Mouse (Mus musculus) ES-Bruce4 (cell line): ENCODE data around the gene E2f1. TPM values are rescaled to one million over a fixed set of nuclear protein-coding genes. Genes with fewer than 3 reads are reported as not detected.

Experiments used
- H3K27ac ChIP-seq: 2 replicates; pipeline ENCODE4 v1.5.1; 2012; ENCODE audit warnings: low read length, inconsistent platforms; ENCODE audit not compliant: insufficient read depth
- H3K27me3 ChIP-seq: 2 replicates; pipeline ENCODE4 v1.6.1; 2012; ENCODE audit warnings: mild to moderate bottlenecking, low read length, inconsistent platforms; ENCODE audit not compliant: control insufficient read depth, poor library complexity, insufficient read depth, severe bottlenecking
- H3K36me3 ChIP-seq: 2 replicates; pipeline ENCODE4 v1.6.1; 2012; ENCODE audit warnings: inconsistent platforms, mild to moderate bottlenecking, low read length, moderate library complexity; ENCODE audit not compliant: control insufficient read depth, poor library complexity, insufficient read depth, severe bottlenecking
- H3K4me1 ChIP-seq: one replicate; pipeline ENCODE4 v1.8.1; 2011; ENCODE audit warnings: low read length; ENCODE audit not compliant: control insufficient read depth, insufficient read depth
- H3K4me3 ChIP-seq: 2 replicates; pipeline ENCODE4 v1.5.1; 2011; ENCODE audit warnings: low read depth, mild to moderate bottlenecking, low read length
- H3K9ac ChIP-seq: 2 replicates; pipeline ENCODE4 v1.6.1; 2012; ENCODE audit warnings: low read depth, mild to moderate bottlenecking, inconsistent platforms; ENCODE audit not compliant: poor library complexity, severe bottlenecking
- H3K9me3 ChIP-seq: replicated peaks from 2 replicates; pipeline ENCODE4 v1.6.1; 2012; ENCODE audit warnings: mild to moderate bottlenecking, low read length, inconsistent platforms; ENCODE audit not compliant: control insufficient read depth, poor library complexity, insufficient read depth, severe bottlenecking
- CTCF ChIP-seq: IDR thresholded peaks from one replicate; pipeline ENCODE4 v1.8.1; 2011; ENCODE audit warnings: low read depth, low read length
- EP300 ChIP-seq: IDR thresholded peaks from 2 replicates; pipeline ENCODE4 v1.6.1; 2011; ENCODE audit warnings: low read depth, low read length; ENCODE audit not compliant: insufficient read depth
- POLR2A ChIP-seq: IDR thresholded peaks from one replicate; pipeline ENCODE4 v1.8.1; 2011; ENCODE audit warnings: low read length; ENCODE audit not compliant: insufficient read depth
- polyA plus RNA-seq: library from polyadenylated mRNA; stranded (reverse); fragments of >200 nt; gene quantifications from 2 replicates; pipeline ENCODE4 v1.2.4, GENCODE M21; 2011; ENCODE audit warnings: low read depth; ENCODE audit not compliant: missing spikeins, insufficient read depth, insufficient read length

Gene E2f1
- polyA plus RNA-seq, 1 experiment = 28.0 TPM

GRCm38 (mm10) chr2:154600586-154600985, 30.9 kb upstream of the E2f1 start:
- no peak overlapping the region for H3K27ac ChIP-seq
- no peak overlapping the region for H3K9ac ChIP-seq
- no peaks in the 10 kb centered on the region for H3K4me1 ChIP-seq
- H3K36me3 ChIP-seq = no peaks in the 10 kb centered on the region
- H3K27me3 ChIP-seq = no peaks in the 10 kb centered on the region
- H3K9me3 ChIP-seq = no peaks in the 10 kb centered on the region
- TF ChIP-seq CTCF (no peak), POLR2A (no peak), EP300 (no peak)
- no peak overlapping the region for H3K4me3 ChIP-seq

- Histone ChIP-seq H3K9me3 (no peaks in the 10 kb centered on the region), H3K27me3 (no peaks in the 10 kb centered on the region), H3K27ac (no peak overlapping the region), H3K4me1 (no peaks in the 10 kb centered on the region), H3K4me3 (no peak overlapping the region), H3K36me3 (no peaks in the 10 kb centered on the region), H3K9ac (no peak overlapping the region)
- no peak for TF ChIP-seq EP300
- no peak for TF ChIP-seq CTCF
- no peak for TF ChIP-seq POLR2A
Measured at GRCm38 (mm10) chr2:154597399-154597798, 27.7 kb upstream of the E2f1 start.

- TF ChIP-seq POLR2A = no peak
- no peak for TF ChIP-seq CTCF
- no peak for TF ChIP-seq EP300
- no peak overlapping the region for H3K4me3 ChIP-seq
- no peak overlapping the region for H3K9ac ChIP-seq
- no peak overlapping the region for H3K27ac ChIP-seq
- no peaks in the 10 kb centered on the region for H3K4me1 ChIP-seq
- no peaks in the 10 kb centered on the region for H3K27me3 ChIP-seq
- H3K36me3 ChIP-seq = no peaks in the 10 kb centered on the region
- H3K9me3 ChIP-seq = no peaks in the 10 kb centered on the region
Measured at GRCm38 (mm10) chr2:154595775-154596174, 26.1 kb upstream of the E2f1 start.

GRCm38 (mm10) chr2:154593025-154593424, 23.3 kb upstream of the E2f1 start:
- Histone ChIP-seq H3K4me3 (no peak overlapping the region), H3K36me3 (no peaks in the 10 kb centered on the region), H3K27me3 (no peaks in the 10 kb centered on the region), H3K9ac (no peak overlapping the region), H3K9me3 (no peaks in the 10 kb centered on the region), H3K4me1 (no peaks in the 10 kb centered on the region), H3K27ac (no peak overlapping the region)
- TF ChIP-seq CTCF (peak; percentile 65), EP300 (no peak), POLR2A (no peak)

GRCm38 (mm10) chr2:154591239-154591638, 21.5 kb upstream of the E2f1 start:
- no peaks in the 10 kb centered on the region for H3K4me1 ChIP-seq
- H3K27me3 ChIP-seq = no peaks in the 10 kb centered on the region
- H3K9me3 ChIP-seq = no peaks in the 10 kb centered on the region
- no peak overlapping the region for H3K4me3 ChIP-seq
- H3K9ac ChIP-seq = no peak overlapping the region
- no peaks in the 10 kb centered on the region for H3K36me3 ChIP-seq
- no peak overlapping the region for H3K27ac ChIP-seq
- TF ChIP-seq EP300 = no peak
- TF ChIP-seq CTCF = no peak
- TF ChIP-seq POLR2A = no peak

GRCm38 (mm10) chr2:154589051-154589450, 19.4 kb upstream of the E2f1 start:
- H3K27ac ChIP-seq = no peak overlapping the region
- no peak overlapping the region for H3K9ac ChIP-seq
- no peaks in the 10 kb centered on the region for H3K27me3 ChIP-seq
- H3K4me1 ChIP-seq = no peaks in the 10 kb centered on the region
- no peaks in the 10 kb centered on the region for H3K36me3 ChIP-seq
- no peaks in the 10 kb centered on the region for H3K9me3 ChIP-seq
- no peak for TF ChIP-seq CTCF
- TF ChIP-seq POLR2A = no peak
- TF ChIP-seq EP300 = no peak
- H3K4me3 ChIP-seq = no peak overlapping the region
